Mouse (Mus musculus): ENCODE results near the gene Hist2h2aa2. TPM values are rescaled to one million over a fixed set of nuclear protein-coding genes. Genes with fewer than 3 reads are reported as not detected.

The Hist2h2aa2 gene
- polyA plus RNA-seq, 1 experiment from 2014 or later: 63.0 TPM

- H3K9ac ChIP-seq (ENCODE audit: low read depth, low read length): peak overlapping the region; percentile 44
- H3K36me3 ChIP-seq (ENCODE audit: control insufficient read depth, insufficient read depth, low read length): no peaks in the 10 kb centered on the region
- DNase-seq (ENCODE audit: low spot score) (no peak), ATAC-seq (ENCODE audit: low FRiP score) (peak; percentile 12; the same call in 1 of the 2 replicates)
- H3K4me2 ChIP-seq (replicated peaks; ENCODE audit: low read depth, low read length): peak overlapping the region; percentile 92
- WGBS: 6% methylated on average over 6 of the region's 6 CpGs
- H3K4me3 ChIP-seq (ENCODE audit: low read depth, low read length): no peak overlapping the region
- H3K27me3 ChIP-seq (ENCODE audit: control insufficient read depth, insufficient read depth, low read length): no peaks in the 10 kb centered on the region
- H3K27ac ChIP-seq (ENCODE audit: low read depth, low read length): no peak overlapping the region
- H3K9me3 ChIP-seq (ENCODE audit: control insufficient read depth, low read length): no peaks in the 10 kb centered on the region
- H3K4me1 ChIP-seq (replicated peaks; ENCODE audit: control insufficient read depth, insufficient read depth, low read length): peaks cover 4% of the 10 kb centered on the region; the same call in 1 of the 2 replicates
These were observed 41.9 kb downstream of the Hist2h2aa2 start for GRCm38 (mm10) chr3:96198181-96198580.

- Histone ChIP-seq H3K27me3 (ENCODE audit: control insufficient read depth, insufficient read depth, low read length) (no peaks in the 10 kb centered on the region), H3K36me3 (ENCODE audit: control insufficient read depth, insufficient read depth, low read length) (no peaks in the 10 kb centered on the region), H3K9me3 (ENCODE audit: control insufficient read depth, low read length) (no peaks in the 10 kb centered on the region), H3K4me1 (replicated peaks; ENCODE audit: control insufficient read depth, insufficient read depth, low read length) (peaks cover 4% of the 10 kb centered on the region; the same call in 1 of the 2 replicates), H3K4me3 (ENCODE audit: low read depth, low read length) (peak overlapping the region; percentile 61), H3K9ac (ENCODE audit: low read depth, low read length) (peak overlapping the region; percentile 90), H3K4me2 (replicated peaks; ENCODE audit: low read depth, low read length) (peak overlapping the region; percentile 92), H3K27ac (ENCODE audit: low read depth, low read length) (peak overlapping the region; percentile 92)
- WGBS: under 1% methylated on average over 50 of the region's 50 CpGs
- DNase-seq (ENCODE audit: low spot score): peak; percentile 90
- peak; percentile 95 for ATAC-seq (ENCODE audit: low FRiP score)
These were observed 42.8 kb downstream of the Hist2h2aa2 start for GRCm38 (mm10) chr3:96197129-96197749.

DNA sequence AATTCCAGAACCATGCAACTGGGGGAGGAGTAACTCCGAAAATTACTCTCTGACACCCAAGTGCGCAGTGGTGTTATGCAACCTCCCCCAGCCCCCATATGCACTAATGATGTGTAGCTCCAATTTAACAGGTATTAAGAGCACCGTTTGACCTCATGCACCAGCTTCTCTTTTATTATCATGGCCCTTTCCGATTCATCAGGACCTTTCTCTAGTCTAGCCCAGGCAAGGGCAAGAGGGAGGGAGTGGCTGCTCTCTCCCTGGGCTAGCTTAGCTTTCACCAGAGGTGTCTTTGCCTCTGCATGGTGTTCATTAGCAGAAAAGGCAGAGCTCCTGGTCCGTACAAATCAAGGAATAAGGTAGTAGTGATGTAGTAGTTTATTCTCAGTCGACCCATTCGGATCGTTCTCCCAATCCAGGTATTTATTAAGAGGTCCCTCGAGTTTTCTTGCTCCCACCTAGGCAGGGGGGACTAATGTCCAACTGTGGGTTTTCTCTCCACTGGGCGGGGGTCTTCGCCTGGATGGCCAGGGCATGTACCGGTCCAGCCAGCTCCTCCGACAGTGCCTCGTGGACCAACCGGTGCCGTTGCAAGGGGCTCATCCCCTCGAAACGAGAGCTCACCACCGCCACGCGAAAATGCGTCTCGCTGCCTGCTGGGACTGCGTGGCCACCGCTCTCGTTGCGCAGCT is 43.5 kb downstream of the Hist2h2aa2 start:
- Histone ChIP-seq H3K27ac (ENCODE audit: low read depth, low read length) (peak overlapping the region; percentile 92), H3K9me3 (ENCODE audit: control insufficient read depth, low read length) (no peaks in the 10 kb centered on the region), H3K4me2 (replicated peaks; ENCODE audit: low read depth, low read length) (peak overlapping the region; percentile 92), H3K4me1 (replicated peaks; ENCODE audit: control insufficient read depth, insufficient read depth, low read length) (peaks cover 4% of the 10 kb centered on the region; the same call in 1 of the 2 replicates), H3K4me3 (ENCODE audit: low read depth, low read length) (peak overlapping the region; percentile 61), H3K9ac (ENCODE audit: low read depth, low read length) (peak overlapping the region; percentile 90), H3K27me3 (ENCODE audit: control insufficient read depth, insufficient read depth, low read length) (no peaks in the 10 kb centered on the region), H3K36me3 (ENCODE audit: control insufficient read depth, insufficient read depth, low read length) (no peaks in the 10 kb centered on the region)
- ATAC-seq (ENCODE audit: low FRiP score) (peak; percentile 19; the same call in 1 of the 2 replicates), DNase-seq (ENCODE audit: low spot score) (no peak)
- 20% methylated on average over 27 of the region's 27 CpGs for WGBS

DNA sequence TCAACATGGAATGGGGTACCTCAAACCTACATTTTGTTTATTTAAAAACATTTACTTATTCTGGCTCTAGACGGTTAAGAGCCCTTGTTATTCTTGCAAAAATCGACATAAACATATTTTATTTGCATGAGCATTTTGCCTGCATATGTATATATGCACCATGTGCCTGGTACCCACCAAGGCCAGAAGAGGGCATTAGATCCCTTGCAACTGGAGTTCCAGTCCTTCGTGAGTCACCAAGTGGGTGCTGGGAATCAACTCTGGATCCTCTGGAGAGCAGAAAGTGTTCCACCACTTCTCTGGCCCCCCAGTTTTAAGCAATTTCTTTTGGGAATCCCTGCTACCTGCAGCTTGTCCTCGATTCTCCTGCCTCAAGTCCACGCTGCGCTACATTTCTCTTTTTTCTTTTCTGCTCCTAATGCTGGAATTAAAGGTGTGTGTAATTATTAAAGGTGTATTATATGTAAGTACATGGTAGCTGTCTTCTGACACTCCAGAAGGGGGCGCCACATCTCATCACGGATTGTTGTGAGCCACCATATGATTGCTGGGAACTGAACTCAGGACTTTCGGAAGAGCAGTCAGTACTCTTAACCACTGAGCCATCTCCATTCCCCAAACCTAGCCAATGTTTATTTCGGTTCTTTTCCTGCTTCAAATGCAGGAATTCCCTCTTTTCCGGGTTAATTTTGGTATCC is 44.3 kb downstream of the Hist2h2aa2 start:
- Histone ChIP-seq H3K27me3 (ENCODE audit: control insufficient read depth, insufficient read depth, low read length) (no peaks in the 10 kb centered on the region), H3K4me2 (replicated peaks; ENCODE audit: low read depth, low read length) (no peak overlapping the region), H3K4me1 (replicated peaks; ENCODE audit: control insufficient read depth, insufficient read depth, low read length) (peaks cover 4% of the 10 kb centered on the region; the same call in 1 of the 2 replicates), H3K36me3 (ENCODE audit: control insufficient read depth, insufficient read depth, low read length) (no peaks in the 10 kb centered on the region), H3K9ac (ENCODE audit: low read depth, low read length) (no peak overlapping the region), H3K27ac (ENCODE audit: low read depth, low read length) (no peak overlapping the region), H3K9me3 (ENCODE audit: control insufficient read depth, low read length) (no peaks in the 10 kb centered on the region), H3K4me3 (ENCODE audit: low read depth, low read length) (no peak overlapping the region)
- DNase-seq (ENCODE audit: low spot score) (no peak), ATAC-seq (ENCODE audit: low FRiP score) (no peak)
- WGBS: 95% methylated on average over 11 of the region's 11 CpGs

DNA sequence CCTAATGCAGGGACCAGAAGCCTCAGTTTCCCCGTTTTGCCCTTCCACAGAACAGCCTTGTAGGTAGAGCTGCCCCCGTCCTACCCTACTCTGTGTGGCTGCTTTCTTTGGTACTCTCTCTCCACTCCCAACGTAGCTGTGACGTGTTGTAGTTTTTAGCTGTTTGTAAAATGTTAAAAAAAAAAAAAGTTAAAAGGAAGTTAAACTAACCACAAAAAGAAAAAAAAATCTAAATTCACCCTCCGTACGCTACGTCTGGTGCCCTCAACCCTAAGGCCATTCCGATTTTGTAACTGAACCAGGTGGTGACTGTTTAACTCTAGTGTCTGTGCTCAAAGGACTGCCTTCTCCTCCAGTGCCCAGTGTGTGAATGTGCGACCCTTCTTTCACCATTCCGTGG is 45.1 kb downstream of the Hist2h2aa2 start:
- Histone ChIP-seq H3K4me2 (replicated peaks; ENCODE audit: low read depth, low read length) (no peak overlapping the region), H3K4me3 (ENCODE audit: low read depth, low read length) (no peak overlapping the region), H3K4me1 (replicated peaks; ENCODE audit: control insufficient read depth, insufficient read depth, low read length) (peaks cover 4% of the 10 kb centered on the region; the same call in 1 of the 2 replicates), H3K9ac (ENCODE audit: low read depth, low read length) (no peak overlapping the region), H3K36me3 (ENCODE audit: control insufficient read depth, insufficient read depth, low read length) (no peaks in the 10 kb centered on the region), H3K27me3 (ENCODE audit: control insufficient read depth, insufficient read depth, low read length) (no peaks in the 10 kb centered on the region), H3K9me3 (ENCODE audit: control insufficient read depth, low read length) (no peaks in the 10 kb centered on the region), H3K27ac (ENCODE audit: low read depth, low read length) (no peak overlapping the region)
- DNase-seq (ENCODE audit: low spot score) (no peak), ATAC-seq (ENCODE audit: low FRiP score) (no peak)
- WGBS: 88% methylated on average over 10 of the region's 10 CpGs

DNA sequence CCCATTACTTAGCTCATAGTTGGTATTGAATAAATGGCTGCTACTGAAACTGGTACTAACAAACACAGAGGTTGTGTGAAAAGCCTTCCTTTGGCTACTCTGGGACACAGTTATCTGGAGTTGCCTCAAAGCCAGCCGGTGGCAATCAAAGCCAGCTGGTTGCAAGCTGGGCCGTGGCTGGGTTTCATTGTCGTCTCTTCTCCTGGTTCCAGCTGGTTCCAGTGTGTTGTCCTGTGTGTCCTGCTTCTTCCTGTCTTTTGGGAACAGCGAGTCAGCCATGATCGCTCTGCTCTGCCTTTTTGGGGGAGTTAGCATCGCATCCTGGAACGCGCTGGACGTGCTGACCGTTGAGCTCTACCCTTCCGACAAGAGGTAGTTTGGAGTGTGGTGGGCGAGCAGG is 47.1 kb downstream of the Hist2h2aa2 start:
- H3K27ac ChIP-seq (ENCODE audit: low read depth, low read length): no peak overlapping the region

More for the DNA sequence above, 47.1 kb downstream of the Hist2h2aa2 start:
- Histone ChIP-seq H3K36me3 (ENCODE audit: control insufficient read depth, insufficient read depth, low read length) (no peaks in the 10 kb centered on the region), H3K4me2 (replicated peaks; ENCODE audit: low read depth, low read length) (no peak overlapping the region), H3K4me1 (replicated peaks; ENCODE audit: control insufficient read depth, insufficient read depth, low read length) (peaks cover 4% of the 10 kb centered on the region; the same call in 1 of the 2 replicates), H3K27me3 (ENCODE audit: control insufficient read depth, insufficient read depth, low read length) (no peaks in the 10 kb centered on the region), H3K9me3 (ENCODE audit: control insufficient read depth, low read length) (no peaks in the 10 kb centered on the region), H3K9ac (ENCODE audit: low read depth, low read length) (no peak overlapping the region), H3K4me3 (ENCODE audit: low read depth, low read length) (no peak overlapping the region)
- DNase-seq (ENCODE audit: low spot score): no peak
- WGBS: 66% methylated on average over 12 of the region's 12 CpGs
- no peak for ATAC-seq (ENCODE audit: low FRiP score)

Other genes with a start within 250 kb of the Hist2h2aa2 start
- 70.0 and 73.7 TPM in 2 replicates for gene Plekho1, start 244.3 kb downstream of the Hist2h2aa2 start, polyA plus RNA-seq (2014; fragmentation: Nextera tagmentation; extraction: Ambion mirVana)
- 27.4 and 27.9 TPM in 2 replicates for gene Vps45, start 181.8 kb downstream of the Hist2h2aa2 start, polyA plus RNA-seq (2014; fragmentation: Nextera tagmentation; extraction: Ambion mirVana)
- gene Otud7b, start 135.7 kb downstream of the Hist2h2aa2 start, polyA plus RNA-seq (2014; fragmentation: Nextera tagmentation; extraction: Ambion mirVana): 10.0 and 10.8 TPM in 2 replicates
- 14.1 and 16.0 TPM in 2 replicates for gene Mtmr11, start 78.3 kb downstream of the Hist2h2aa2 start, polyA plus RNA-seq (2014; fragmentation: Nextera tagmentation; extraction: Ambion mirVana)
- 187 and 199 TPM in 2 replicates for gene Sf3b4, start 67.9 kb downstream of the Hist2h2aa2 start, polyA plus RNA-seq (2014; fragmentation: Nextera tagmentation; extraction: Ambion mirVana)
- 10.8 and 13.0 TPM in 2 replicates for gene Sv2a, start 59.1 kb downstream of the Hist2h2aa2 start, polyA plus RNA-seq (2014; fragmentation: Nextera tagmentation; extraction: Ambion mirVana)
- 73.3 and 77.6 TPM in 2 replicates for gene Bola1, start 20.6 kb downstream of the Hist2h2aa2 start, polyA plus RNA-seq (2014; fragmentation: Nextera tagmentation; extraction: Ambion mirVana)
- 1.4 and 3.0 TPM in 2 replicates for gene Hist2h2ab, start 20.4 kb downstream of the Hist2h2aa2 start, polyA plus RNA-seq (2014; fragmentation: Nextera tagmentation; extraction: Ambion mirVana)
- gene Hist2h2ac, start 19.4 kb downstream of the Hist2h2aa2 start, polyA plus RNA-seq (2014; fragmentation: Nextera tagmentation; extraction: Ambion mirVana): 9.6 and 12.7 TPM in 2 replicates
- 7.4 and 7.7 TPM in 2 replicates for gene Hist2h2be, start 19.2 kb downstream of the Hist2h2aa2 start, polyA plus RNA-seq (2014; fragmentation: Nextera tagmentation; extraction: Ambion mirVana)
- 8.4 and 10.0 TPM in 2 replicates for gene Hist2h3c2, start 1.1 kb downstream of the Hist2h2aa2 start, polyA plus RNA-seq (2014; fragmentation: Nextera tagmentation; extraction: Ambion mirVana)
- 11.8 and 14.6 TPM in 2 replicates for gene Hist2h2aa1, start 5.2 kb upstream of the Hist2h2aa2 start, polyA plus RNA-seq (2014; fragmentation: Nextera tagmentation; extraction: Ambion mirVana)
- gene Hist2h3c1, start 6.4 kb upstream of the Hist2h2aa2 start, polyA plus RNA-seq (2014; fragmentation: Nextera tagmentation; extraction: Ambion mirVana): 0.64 and 0.90 TPM in 2 replicates
- 4.2 and 5.8 TPM in 2 replicates for gene Hist2h4, start 23.0 kb upstream of the Hist2h2aa2 start, polyA plus RNA-seq (2014; fragmentation: Nextera tagmentation; extraction: Ambion mirVana)
- 61.9 and 71.6 TPM in 2 replicates for gene Hist2h3b, start 28.4 kb upstream of the Hist2h2aa2 start, polyA plus RNA-seq (2014; fragmentation: Nextera tagmentation; extraction: Ambion mirVana)
- 15.2 and 16.9 TPM in 2 replicates for gene Hist2h2bb, start 29.5 kb upstream of the Hist2h2aa2 start, polyA plus RNA-seq (2014; fragmentation: Nextera tagmentation; extraction: Ambion mirVana)
- gene Fcgr1, start 53.7 kb upstream of the Hist2h2aa2 start, polyA plus RNA-seq (2014; fragmentation: Nextera tagmentation; extraction: Ambion mirVana): 1.3 and 1.9 TPM in 2 replicates
- not detected in 2 replicates for gene BC107364, start 212.0 kb upstream of the Hist2h2aa2 start, polyA plus RNA-seq (2014; fragmentation: Nextera tagmentation; extraction: Ambion mirVana)